Mouse (Mus musculus) urinary bladder, adult 18-20 months (tissue): ENCODE results near the gene Dlgap3.

Experiments
- DNase-seq, 2 experiments: peaks; one replicate each; pipeline ENCODE4 v3.0.0; 2022; ENCODE audit warnings: low spot score in 2 of 2, mixed read lengths in 2 of 2

Gene Dlgap3

GRCm38 (mm10) chr4:127168914-127169345 is at the start of gene Dlgap3:
Gene Dlgap3 (plus strand): TSS chr4:127169204.
- peak in 1 of 2 experiments; percentile 5 for DNase-seq

- DNase-seq, result no peak
Measured at GRCm38 (mm10) chr4:127123391-127123790, 45.6 kb upstream of the Dlgap3 start, which contains the start of gene Tmem35b. Gene Tmem35b (plus strand): TSS chr4:127123691.

- DNase-seq, result no peak
Measured at GRCm38 (mm10) chr4:127124331-127124730, 44.7 kb upstream of the Dlgap3 start.

- peak; percentile 82 to 86 for DNase-seq
Measured at GRCm38 (mm10) chr4:127125834-127126463, 43.1 kb upstream of the Dlgap3 start.

- DNase-seq, result no peak
Measured at GRCm38 (mm10) chr4:127134687-127135086, 34.3 kb upstream of the Dlgap3 start.

GRCm38 (mm10) chr4:127137591-127137990 is 31.4 kb upstream of the Dlgap3 start:
- no peak for DNase-seq

- DNase-seq, result no peak
Measured at GRCm38 (mm10) chr4:127138486-127138885, 30.5 kb upstream of the Dlgap3 start.

GRCm38 (mm10) chr4:127150031-127150430 is 19.0 kb upstream of the Dlgap3 start:
- DNase-seq, result no peak

GRCm38 (mm10) chr4:127153345-127153744 is 15.7 kb upstream of the Dlgap3 start:
- DNase-seq, result no peak

- no peak for DNase-seq
Measured at GRCm38 (mm10) chr4:127155757-127156156, 13.2 kb upstream of the Dlgap3 start.

GRCm38 (mm10) chr4:127157746-127158145 is 11.3 kb upstream of the Dlgap3 start:
- no peak for DNase-seq

GRCm38 (mm10) chr4:127163926-127164325 is 5.1 kb upstream of the Dlgap3 start:
- no peak for DNase-seq

GRCm38 (mm10) chr4:127167096-127167495 is 1.9 kb upstream of the Dlgap3 start:
- no peak for DNase-seq

GRCm38 (mm10) chr4:127167731-127168130 is 1.3 kb upstream of the Dlgap3 start:
- DNase-seq, result no peak

- DNase-seq, result peak in 1 of 2 experiments; percentile 34
Measured at GRCm38 (mm10) chr4:127168211-127168913, 642 bp upstream of the Dlgap3 start.

GRCm38 (mm10) chr4:127169346-127170221 is 580 bp downstream of the Dlgap3 start:
- peak in 1 of 2 experiments; percentile 1 for DNase-seq

GRCm38 (mm10) chr4:127170866-127171265 is 1.9 kb downstream of the Dlgap3 start:
- no peak for DNase-seq

GRCm38 (mm10) chr4:127171341-127171905 is 2.4 kb downstream of the Dlgap3 start:
- DNase-seq, result no peak

GRCm38 (mm10) chr4:127172119-127172518 is 3.1 kb downstream of the Dlgap3 start:
- no peak for DNase-seq

- DNase-seq, result no peak
Measured at GRCm38 (mm10) chr4:127172614-127173013, 3.6 kb downstream of the Dlgap3 start.

- peak; percentile 17 to 39 for DNase-seq
Measured at GRCm38 (mm10) chr4:127173461-127173860, 4.5 kb downstream of the Dlgap3 start.
